Mouse (Mus musculus) liver, embryonic 11.5 days (tissue): ENCODE results near the gene Myh9. TPM values are rescaled to one million over a fixed set of nuclear protein-coding genes. Genes with fewer than 3 reads are reported as not detected.

ENCODE experiments used
- ATAC-seq: fragments of 200-750 bp; cut with Nextera tagmentation; replicated peaks from 2 replicates; pipeline ENCODE4 v1.8.0; 2017; ENCODE audit warnings: moderate number of reproducible peaks, mild to moderate bottlenecking, moderate TSS enrichment, moderate library complexity; ENCODE audit not compliant: low FRiP score
- DNase-seq: peaks from one replicate; pipeline ENCODE4 v3.0.0-alpha.2; 2017; ENCODE audit warnings: low spot score
- H3K27ac ChIP-seq: fragments of 300-500 bp; sonication (generic); 2 replicates; pipeline ENCODE4 v1.5.1; 2014; ENCODE audit warnings: mild to moderate bottlenecking, low read depth, low read length, control low read depth
- H3K27me3 ChIP-seq: fragments of 300-500 bp; sonication (generic); replicated peaks from 2 replicates; pipeline ENCODE4 v1.6.1; 2014; ENCODE audit warnings: low read length, mixed read lengths; ENCODE audit not compliant: control insufficient read depth, insufficient read depth
- H3K36me3 ChIP-seq: fragments of 300-500 bp; sonication (generic); 2 replicates; pipeline ENCODE4 v1.6.1; 2014; ENCODE audit warnings: mild to moderate bottlenecking, low read length, moderate library complexity, mixed read lengths; ENCODE audit not compliant: control insufficient read depth, insufficient read depth
- H3K4me1 ChIP-seq: fragments of 300-500 bp; sonication (generic); replicated peaks from 2 replicates; pipeline ENCODE4 v1.6.1; 2014; ENCODE audit warnings: low read length, mixed read lengths; ENCODE audit not compliant: control insufficient read depth, insufficient read depth
- H3K4me2 ChIP-seq: fragments of 300-500 bp; sonication (generic); 2 replicates; pipeline ENCODE4 v1.6.1; 2014; ENCODE audit warnings: mild to moderate bottlenecking, control low read depth, moderate library complexity
- H3K4me3 ChIP-seq: fragments of 300-500 bp; sonication (generic); 2 replicates; pipeline ENCODE4 v1.5.1; 2014; ENCODE audit warnings: low read depth, low read length, control low read depth
- H3K9ac ChIP-seq: fragments of 300-500 bp; sonication (generic); 2 replicates; pipeline ENCODE4 v1.6.1; 2014; ENCODE audit warnings: low read depth, low read length, control low read depth
- H3K9me3 ChIP-seq: fragments of 300-500 bp; sonication (generic); 2 replicates; pipeline ENCODE4 v1.6.1; 2016; ENCODE audit warnings: low read length, inconsistent platforms, mixed read lengths; ENCODE audit not compliant: control insufficient read depth
- WGBS: fragments of 180-500 bp; shearing (Covaris S2); extraction: QIAGEN DNeasy Blood & Tissue Kit; methylation state at CpG from one replicate; pipeline ENCODE4 v1.1.7; 2014; 5-methylcytosine and 5-hydroxymethylcytosine counted together
- polyA plus RNA-seq: library from polyadenylated mRNA; unstranded; fragments of >200 nt; fragmentation: Nextera tagmentation; extraction: Ambion mirVana; gene quantifications from 2 replicates; pipeline ENCODE4 v1.2.1, GENCODE M21; 2014

The Myh9 gene
- polyA plus RNA-seq, 1 experiment from 2014 or later = 53.0 TPM

DNA sequence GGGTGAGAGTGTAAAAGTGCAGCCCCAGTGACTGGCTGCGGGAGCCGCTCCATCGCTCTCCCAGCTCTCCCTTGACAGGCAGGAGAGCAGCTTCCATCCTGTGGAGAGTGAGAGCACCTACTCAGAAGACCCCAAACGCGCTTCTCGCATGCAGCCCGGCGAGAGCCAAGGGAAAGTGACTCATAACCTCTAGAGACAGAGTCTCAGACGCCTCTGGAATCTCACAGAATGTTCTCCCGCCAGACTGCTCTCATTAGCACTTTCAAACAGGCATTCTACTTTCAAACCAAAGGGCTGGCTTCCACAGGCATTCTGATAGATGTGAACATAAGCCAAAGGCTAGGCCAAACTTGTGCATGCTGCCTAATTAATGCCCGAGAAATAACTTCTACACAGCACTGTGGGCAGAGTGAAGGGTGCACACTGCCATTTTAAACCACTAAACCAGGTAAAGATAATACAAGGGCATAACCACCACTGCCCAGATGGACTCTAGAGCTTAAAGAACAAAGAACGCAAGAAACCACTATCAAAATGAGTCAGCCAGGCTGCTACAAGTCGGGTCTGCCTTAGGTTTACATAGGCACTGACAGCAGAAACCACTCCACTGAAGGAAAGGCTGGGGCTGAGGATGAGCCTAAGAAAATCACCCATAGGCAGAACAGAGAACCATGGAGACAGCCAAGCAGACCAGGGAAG lies 35.3 kb downstream of the Myh9 start:
- Histone ChIP-seq H3K9ac (no peak overlapping the region), H3K4me3 (no peak overlapping the region), H3K4me1 (peaks cover 19% of the 10 kb centered on the region), H3K9me3 (no peaks in the 10 kb centered on the region), H3K27me3 (no peaks in the 10 kb centered on the region), H3K4me2 (no peak overlapping the region), H3K36me3 (peaks cover 41% of the 10 kb centered on the region), H3K27ac (no peak overlapping the region)
- DNase-seq = no peak
- ATAC-seq = no peak
- WGBS = 80% methylated on average over 13 of the region's 13 CpGs

DNA sequence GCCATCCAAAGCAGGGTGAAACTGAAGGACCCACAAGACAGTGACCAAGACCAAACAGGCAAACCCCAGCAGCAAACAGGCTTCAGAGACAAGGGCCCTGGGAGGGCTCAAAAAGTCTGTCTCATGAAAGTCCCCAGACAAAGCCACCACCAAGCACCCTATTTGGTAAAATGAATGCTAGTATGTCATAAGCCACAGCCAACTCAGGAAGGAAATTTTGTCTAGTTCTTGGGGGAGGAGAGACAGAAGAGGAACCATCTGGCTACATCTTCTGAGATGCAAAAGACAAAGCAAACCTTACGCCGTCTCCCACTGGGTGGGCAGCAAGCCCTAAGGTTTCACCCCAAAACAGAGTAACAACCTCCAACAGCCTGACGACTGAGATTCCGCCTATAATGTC lies 36.3 kb downstream of the Myh9 start:
- DNase-seq (no peak), ATAC-seq (no peak)
- peaks cover 38% of the 10 kb centered on the region for H3K36me3 ChIP-seq
- H3K27me3 ChIP-seq = no peaks in the 10 kb centered on the region
- H3K4me2 ChIP-seq = no peak overlapping the region
- peaks cover 28% of the 10 kb centered on the region for H3K4me1 ChIP-seq
- WGBS = 89% methylated on average over 4 of the region's 4 CpGs
- H3K9ac ChIP-seq = no peak overlapping the region
- no peaks in the 10 kb centered on the region for H3K9me3 ChIP-seq
- H3K27ac ChIP-seq = no peak overlapping the region
- H3K4me3 ChIP-seq = no peak overlapping the region

DNA sequence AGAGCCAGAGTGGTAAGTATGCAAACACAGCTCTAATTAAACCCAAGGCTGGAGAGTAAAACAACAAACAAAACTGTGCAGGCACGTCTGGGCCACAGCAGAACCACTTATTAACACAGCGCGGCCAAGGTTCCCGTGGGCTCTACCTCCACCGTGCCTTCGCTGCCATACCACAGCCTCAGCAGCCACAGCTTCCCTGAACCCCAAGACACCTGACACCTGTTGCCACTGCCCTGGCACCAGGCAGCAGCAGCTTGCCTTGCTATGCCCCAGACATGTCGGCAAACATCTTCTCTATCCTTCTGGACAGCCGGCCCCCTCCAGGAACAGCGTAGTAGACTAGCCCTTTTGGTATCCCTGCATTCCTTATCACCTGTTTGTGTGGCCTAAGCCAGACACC lies 37.0 kb downstream of the Myh9 start:
- Histone ChIP-seq H3K4me1 (peaks cover 36% of the 10 kb centered on the region), H3K9me3 (no peaks in the 10 kb centered on the region), H3K4me2 (no peak overlapping the region), H3K27me3 (no peaks in the 10 kb centered on the region), H3K9ac (no peak overlapping the region), H3K4me3 (no peak overlapping the region), H3K27ac (no peak overlapping the region), H3K36me3 (peaks cover 36% of the 10 kb centered on the region)
- ATAC-seq = no peak
- DNase-seq = no peak
- 86% methylated on average over 9 of the region's 9 CpGs for WGBS

DNA sequence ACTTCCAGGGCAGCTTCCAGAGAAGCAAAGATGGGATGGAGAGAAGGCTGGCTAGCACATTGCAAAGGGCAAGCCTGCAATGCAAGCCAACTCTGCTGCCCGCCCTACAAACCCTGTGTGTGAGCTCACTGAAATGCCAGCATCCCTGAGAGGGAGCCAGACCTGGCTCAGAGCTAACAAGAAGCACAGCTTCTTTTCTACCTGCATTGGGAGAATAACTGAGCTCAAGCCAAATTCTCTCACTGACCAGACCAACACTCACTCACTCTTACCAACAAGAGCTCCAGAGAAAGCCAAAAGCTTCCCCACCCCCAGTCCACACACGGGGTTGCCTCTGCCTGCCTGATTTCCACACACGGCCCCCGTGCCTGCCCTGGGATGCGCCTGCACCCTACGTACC lies 37.5 kb downstream of the Myh9 start:
- Histone ChIP-seq H3K27ac (no peak overlapping the region), H3K36me3 (peaks cover 35% of the 10 kb centered on the region), H3K4me1 (peaks cover 40% of the 10 kb centered on the region), H3K9ac (no peak overlapping the region), H3K4me2 (no peak overlapping the region), H3K9me3 (no peaks in the 10 kb centered on the region), H3K4me3 (no peak overlapping the region), H3K27me3 (no peaks in the 10 kb centered on the region)
- ATAC-seq (no peak), DNase-seq (no peak)
- WGBS = 88% methylated on average over 6 of the region's 6 CpGs

DNA sequence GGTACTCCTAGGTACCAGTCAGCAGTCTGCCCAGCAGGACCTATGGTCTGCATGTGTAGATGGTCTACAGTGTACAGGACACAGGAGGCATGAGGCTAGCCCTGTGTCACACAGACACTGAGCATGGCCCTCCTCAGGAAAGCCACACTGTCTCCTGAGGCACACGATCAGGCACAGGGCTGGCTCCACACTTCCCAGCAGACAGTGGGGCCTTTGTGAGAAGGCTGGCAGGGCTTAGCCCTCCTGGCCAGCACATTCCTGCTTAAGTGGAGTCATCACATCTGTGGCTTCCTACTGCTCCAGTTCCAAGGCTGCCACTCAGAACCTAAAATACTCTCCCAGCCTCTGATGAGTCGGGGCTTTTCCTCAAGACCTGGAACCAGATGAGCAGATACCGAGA lies 38.2 kb downstream of the Myh9 start:
- Histone ChIP-seq H3K27me3 (no peaks in the 10 kb centered on the region), H3K4me2 (no peak overlapping the region), H3K9me3 (no peaks in the 10 kb centered on the region), H3K36me3 (peaks cover 35% of the 10 kb centered on the region), H3K9ac (no peak overlapping the region), H3K27ac (no peak overlapping the region), H3K4me1 (peaks cover 48% of the 10 kb centered on the region), H3K4me3 (no peak overlapping the region)
- 78% methylated on average over 3 of the region's 3 CpGs for WGBS
- DNase-seq (no peak), ATAC-seq (no peak)

DNA sequence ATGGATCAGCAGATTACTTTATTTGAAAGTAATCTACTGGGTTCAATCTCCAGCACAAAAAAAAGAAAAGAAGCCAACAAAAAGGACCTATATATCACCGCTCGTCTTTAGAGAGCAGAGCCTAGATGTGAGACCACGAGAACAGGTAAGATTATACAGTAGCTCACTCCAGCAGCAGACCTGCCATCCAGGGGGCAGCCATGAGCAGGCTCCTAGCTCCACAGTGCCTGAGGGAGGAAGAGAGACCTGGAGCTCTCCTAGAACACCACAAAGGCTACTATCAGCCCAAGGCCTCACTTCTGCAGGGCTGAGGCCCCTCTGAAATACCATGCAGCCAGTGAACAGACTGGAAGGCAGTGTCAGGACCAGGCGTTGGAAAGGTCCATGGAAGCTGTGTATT lies 39.0 kb downstream of the Myh9 start:
- H3K4me1 ChIP-seq = peaks cover 55% of the 10 kb centered on the region
- DNase-seq (no peak), ATAC-seq (no peak)
- H3K4me3 ChIP-seq = no peak overlapping the region
- peak overlapping the region; percentile 6; the same call in 1 of the 2 replicates for H3K9ac ChIP-seq
- peaks cover 32% of the 10 kb centered on the region for H3K36me3 ChIP-seq
- H3K9me3 ChIP-seq = no peaks in the 10 kb centered on the region
- no peak overlapping the region; the same call in 1 of the 2 replicates for H3K27ac ChIP-seq
- no peaks in the 10 kb centered on the region for H3K27me3 ChIP-seq
- no peak overlapping the region for H3K4me2 ChIP-seq
- 77% methylated on average over 4 of the region's 4 CpGs for WGBS

DNA sequence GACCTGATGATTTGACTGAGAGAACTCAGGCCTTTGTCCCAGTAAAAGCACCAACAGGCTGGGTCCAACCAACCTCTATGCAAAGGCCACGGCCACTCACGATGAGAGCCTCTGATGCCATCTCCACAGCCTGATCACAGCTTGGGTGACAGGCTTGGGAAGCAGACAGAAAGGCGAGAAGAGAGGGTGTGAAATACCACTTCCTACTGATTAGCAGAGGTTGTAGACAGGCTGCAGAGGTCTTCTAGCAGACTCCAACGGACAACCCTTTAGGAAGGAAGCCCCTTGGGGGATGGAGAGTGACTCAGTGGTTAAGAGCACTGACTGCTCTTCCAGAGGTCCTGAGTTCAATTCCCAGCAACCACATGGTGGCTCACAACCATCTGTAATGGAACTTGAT lies 40.8 kb downstream of the Myh9 start:
- peaks cover 59% of the 10 kb centered on the region for H3K4me1 ChIP-seq
- no peaks in the 10 kb centered on the region for H3K27me3 ChIP-seq
- no peak overlapping the region for H3K9ac ChIP-seq
- H3K4me2 ChIP-seq = no peak overlapping the region
- H3K4me3 ChIP-seq = no peak overlapping the region
- WGBS = 27% methylated on average over 4 of the region's 4 CpGs
- H3K36me3 ChIP-seq = peaks cover 17% of the 10 kb centered on the region
- ATAC-seq = no peak
- peak overlapping the region; percentile 66 for H3K27ac ChIP-seq
- no peaks in the 10 kb centered on the region for H3K9me3 ChIP-seq
- no peak for DNase-seq

DNA sequence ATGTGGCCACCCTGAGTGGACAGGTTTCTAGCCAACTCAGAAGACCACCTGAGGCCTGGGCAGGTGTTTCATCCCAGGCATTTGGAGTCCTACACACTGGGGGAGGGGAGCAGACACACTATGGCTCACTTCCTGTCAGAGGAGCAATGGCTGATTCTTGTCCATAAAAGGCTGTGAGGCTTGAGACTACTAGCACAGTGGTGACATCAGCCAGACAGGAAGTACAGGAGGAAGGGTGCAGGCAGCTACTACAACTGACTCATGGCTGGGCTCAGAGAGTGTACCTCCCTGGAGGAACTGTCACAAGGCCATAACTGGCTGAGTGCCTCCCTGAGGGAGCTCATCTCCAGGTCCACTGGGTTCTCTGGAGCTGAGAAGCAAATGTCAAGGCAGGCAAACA lies 41.5 kb downstream of the Myh9 start:
- Histone ChIP-seq H3K27ac (peak overlapping the region; percentile 66), H3K36me3 (peaks cover 22% of the 10 kb centered on the region), H3K4me2 (no peak overlapping the region), H3K9ac (no peak overlapping the region), H3K9me3 (no peaks in the 10 kb centered on the region), H3K4me3 (no peak overlapping the region), H3K27me3 (no peaks in the 10 kb centered on the region), H3K4me1 (peaks cover 59% of the 10 kb centered on the region)
- DNase-seq (no peak), ATAC-seq (peak; percentile 47)
